Mouse (Mus musculus) hindbrain, embryonic 14.5 days (tissue): Measurements from ENCODE around the gene Nol10. TPM values are rescaled to one million over a fixed set of nuclear protein-coding genes. Genes with fewer than 3 reads are reported as not detected.

Experiments
- ATAC-seq: fragments of 200-750 bp; cut with Nextera tagmentation; 2 replicates; pipeline ENCODE4 v1.8.0; 2017; ENCODE audit warnings: moderate number of reproducible peaks, mild to moderate bottlenecking, moderate TSS enrichment, moderate library complexity; ENCODE audit not compliant: low FRiP score
- DNase-seq: peaks from one replicate; pipeline ENCODE4 v3.0.0-alpha.2; 2015; ENCODE audit warnings: low spot score
- H3K27ac ChIP-seq: fragments of 300-500 bp; sonication (generic); 2 replicates; pipeline ENCODE4 v1.5.1; 2014; ENCODE audit warnings: mild to moderate bottlenecking, moderate library complexity
- H3K27me3 ChIP-seq: fragments of 300-500 bp; sonication (generic); 2 replicates; pipeline ENCODE4 v1.6.1; 2014; ENCODE audit warnings: mild to moderate bottlenecking, low read length, mixed read lengths; ENCODE audit not compliant: control insufficient read depth, insufficient read depth
- H3K36me3 ChIP-seq: fragments of 300-500 bp; sonication (generic); replicated peaks from 2 replicates; pipeline ENCODE4 v1.6.1; 2014; ENCODE audit not compliant: control insufficient read depth, insufficient read depth
- H3K4me1 ChIP-seq: fragments of 300-500 bp; sonication (generic); replicated peaks from 2 replicates; pipeline ENCODE4 v1.6.1; 2014; ENCODE audit warnings: antibody characterized with exemption, low read length, mixed read lengths; ENCODE audit not compliant: control insufficient read depth, insufficient read depth
- H3K4me2 ChIP-seq: fragments of 300-500 bp; sonication (generic); replicated peaks from 2 replicates; pipeline ENCODE4 v1.6.1; 2014; ENCODE audit warnings: mild to moderate bottlenecking, moderate library complexity
- H3K4me3 ChIP-seq: fragments of 300-500 bp; sonication (generic); replicated peaks from 2 replicates; pipeline ENCODE4 v1.5.1; 2014; ENCODE audit warnings: mild to moderate bottlenecking, low read length
- H3K9ac ChIP-seq: fragments of 300-500 bp; sonication (generic); 2 replicates; pipeline ENCODE4 v1.6.1; 2014
- H3K9me3 ChIP-seq: fragments of 300-500 bp; sonication (generic); 2 replicates; pipeline ENCODE4 v1.6.1; 2016; ENCODE audit warnings: low read length; ENCODE audit not compliant: control insufficient read depth
- WGBS: fragments of 180-500 bp; shearing (Covaris S2); extraction: QIAGEN DNeasy Blood & Tissue Kit; methylation state at CpG from one replicate; pipeline ENCODE4 v1.1.7; 2014; 5-methylcytosine and 5-hydroxymethylcytosine counted together
- polyA plus RNA-seq: library from polyadenylated mRNA; unstranded; fragments of >200 nt; fragmentation: Nextera tagmentation; extraction: Ambion mirVana; gene quantifications from 2 replicates; pipeline ENCODE4 v1.2.1, GENCODE M21; 2014

The Nol10 gene
- polyA plus RNA-seq, 1 experiment from 2014 or later, result 22.0 TPM

- DNase-seq (no peak), ATAC-seq (no peak)
- Histone ChIP-seq H3K27ac (no peak overlapping the region), H3K4me2 (peak overlapping the region; percentile 76), H3K4me3 (peak overlapping the region; percentile 38), H3K9ac (peak overlapping the region; percentile 48), H3K9me3 (no peaks in the 10 kb centered on the region), H3K36me3 (no peaks in the 10 kb centered on the region), H3K4me1 (0 out of 2 replicates have a peak, but pooled peaks cover 7% of the 10 kb centered on the region), H3K27me3 (peaks cover 27% of the 10 kb centered on the region)
- WGBS, result 4% methylated on average over 51 of the region's 51 CpGs
These were observed 23.4 kb upstream of the Nol10 start for GRCm38 (mm10) chr12:17324549-17325470.

- H3K4me1 ChIP-seq, result 0 out of 2 replicates have a peak, but pooled peaks cover 7% of the 10 kb centered on the region
- H3K36me3 ChIP-seq, result no peaks in the 10 kb centered on the region
- ATAC-seq, result no peak
- 88% methylated on average over 3 of the region's 3 CpGs for WGBS
- H3K9ac ChIP-seq, result no peak within 1 kb of the TSS
- H3K4me3 ChIP-seq, result no peak within 1 kb of the TSS
- no peak for DNase-seq
- H3K4me2 ChIP-seq, result no peak within 1 kb of the TSS
- H3K9me3 ChIP-seq, result no peaks in the 10 kb centered on the region
- no peak within 1 kb of the TSS for H3K27ac ChIP-seq
- H3K27me3 ChIP-seq, result peaks cover 11% of the 10 kb centered on the region
These were observed 19.0 kb upstream of the Nol10 start, which contains the start of gene Atp6v1c2 for GRCm38 (mm10) chr12:17329259-17329658. TSS of gene Atp6v1c2 (minus strand) at chr12:17329359.

GRCm38 (mm10) chr12:17333459-17333858 is 14.8 kb upstream of the Nol10 start:
- Histone ChIP-seq H3K4me1 (no peaks in the 10 kb centered on the region), H3K27ac (no peak overlapping the region), H3K4me3 (no peak overlapping the region), H3K36me3 (no peaks in the 10 kb centered on the region), H3K4me2 (no peak overlapping the region), H3K9ac (no peak overlapping the region), H3K9me3 (no peaks in the 10 kb centered on the region), H3K27me3 (no peaks in the 10 kb centered on the region)
- 41% methylated on average over 1 of the region's 1 CpGs for WGBS
- ATAC-seq (no peak), DNase-seq (no peak)

GRCm38 (mm10) chr12:17338338-17338737 is 9.9 kb upstream of the Nol10 start:
- ATAC-seq (no peak), DNase-seq (no peak)
- Histone ChIP-seq H3K36me3 (no peaks in the 10 kb centered on the region), H3K4me1 (no peaks in the 10 kb centered on the region), H3K27me3 (no peaks in the 10 kb centered on the region), H3K4me2 (no peak overlapping the region), H3K9ac (no peak overlapping the region), H3K4me3 (no peak overlapping the region), H3K27ac (no peak overlapping the region), H3K9me3 (no peaks in the 10 kb centered on the region)
- 77% methylated on average over 2 of the region's 2 CpGs for WGBS

GRCm38 (mm10) chr12:17339114-17339905 is 8.9 kb upstream of the Nol10 start:
- no peak for ATAC-seq
- Histone ChIP-seq H3K4me2 (no peak overlapping the region), H3K4me1 (no peaks in the 10 kb centered on the region), H3K9ac (no peak overlapping the region), H3K27me3 (no peaks in the 10 kb centered on the region), H3K27ac (no peak overlapping the region), H3K4me3 (no peak overlapping the region), H3K9me3 (no peaks in the 10 kb centered on the region), H3K36me3 (no peaks in the 10 kb centered on the region)
- WGBS, result 70% methylated on average over 3 of the region's 3 CpGs
- no peak for DNase-seq

GRCm38 (mm10) chr12:17347327-17348047 is 771 bp upstream of the Nol10 start:
- no peaks in the 10 kb centered on the region for H3K27me3 ChIP-seq
- no peaks in the 10 kb centered on the region for H3K9me3 ChIP-seq
- peak overlapping the region; percentile 75 for H3K9ac ChIP-seq
- WGBS, result 41% methylated on average over 11 of the region's 11 CpGs
- peak overlapping the region; percentile 66; the same call in 1 of the 2 replicates for H3K27ac ChIP-seq
- peaks cover 13% of the 10 kb centered on the region for H3K4me1 ChIP-seq
- H3K4me2 ChIP-seq, result peak overlapping the region; percentile 85
- no peak for DNase-seq
- ATAC-seq, result peak; percentile 14; the same call in 1 of the 2 replicates
- H3K36me3 ChIP-seq, result peaks cover 22% of the 10 kb centered on the region
- H3K4me3 ChIP-seq, result peak overlapping the region; percentile 83

GRCm38 (mm10) chr12:17350106-17350505 is 1.8 kb downstream of the Nol10 start:
- peaks cover 48% of the 10 kb centered on the region for H3K36me3 ChIP-seq
- no peaks in the 10 kb centered on the region for H3K27me3 ChIP-seq
- no peak for ATAC-seq
- H3K4me1 ChIP-seq, result peaks cover 13% of the 10 kb centered on the region
- no peak overlapping the region for H3K27ac ChIP-seq
- H3K9me3 ChIP-seq, result no peaks in the 10 kb centered on the region
- H3K4me2 ChIP-seq, result no peak overlapping the region
- no peak for DNase-seq
- H3K4me3 ChIP-seq, result no peak overlapping the region
- no peak overlapping the region for H3K9ac ChIP-seq

GRCm38 (mm10) chr12:17356853-17357252 is 8.6 kb downstream of the Nol10 start:
- no peak overlapping the region for H3K27ac ChIP-seq
- H3K36me3 ChIP-seq, result peaks cover 96% of the 10 kb centered on the region
- H3K4me3 ChIP-seq, result no peak overlapping the region
- H3K4me1 ChIP-seq, result no peaks in the 10 kb centered on the region
- no peaks in the 10 kb centered on the region for H3K9me3 ChIP-seq
- DNase-seq, result no peak
- no peak overlapping the region for H3K9ac ChIP-seq
- 92% methylated on average over 4 of the region's 4 CpGs for WGBS
- H3K27me3 ChIP-seq, result no peaks in the 10 kb centered on the region
- no peak overlapping the region for H3K4me2 ChIP-seq
- no peak for ATAC-seq

- no peak for ATAC-seq
- WGBS, result 94% methylated on average over 5 of the region's 5 CpGs
These were observed 9.5 kb downstream of the Nol10 start for GRCm38 (mm10) chr12:17357795-17358194.

More at GRCm38 (mm10) chr12:17357795-17358194, 9.5 kb downstream of the Nol10 start:
- H3K4me2 ChIP-seq, result no peak overlapping the region
- H3K36me3 ChIP-seq, result peaks cover 96% of the 10 kb centered on the region
- no peak overlapping the region for H3K9ac ChIP-seq
- no peaks in the 10 kb centered on the region for H3K4me1 ChIP-seq
- H3K27ac ChIP-seq, result no peak overlapping the region
- DNase-seq, result no peak
- no peaks in the 10 kb centered on the region for H3K27me3 ChIP-seq
- H3K9me3 ChIP-seq, result no peaks in the 10 kb centered on the region
- no peak overlapping the region for H3K4me3 ChIP-seq
